Mouse (Mus musculus) intestine, embryonic 16.5 days (tissue): ENCODE data around the gene Gatad2a. TPM values are rescaled to one million over a fixed set of nuclear protein-coding genes. Genes with fewer than 3 reads are reported as not detected.

ENCODE experiments used
- ATAC-seq: fragments of 200-750 bp; cut with Nextera tagmentation; 2 replicates; pipeline ENCODE4 v1.8.0; 2017; ENCODE audit warnings: moderate TSS enrichment, moderate library complexity
- H3K27ac ChIP-seq: fragments of 300-500 bp; sonication (generic); 2 replicates; pipeline ENCODE4 v1.5.1; 2014; ENCODE audit warnings: mild to moderate bottlenecking, low read length
- H3K27me3 ChIP-seq: fragments of 300-500 bp; sonication (generic); replicated peaks from 2 replicates; pipeline ENCODE4 v1.6.1; 2014; ENCODE audit warnings: low read length, control low read depth, mixed read lengths; ENCODE audit not compliant: control insufficient read depth, insufficient read depth
- H3K36me3 ChIP-seq: fragments of 300-500 bp; sonication (generic); 2 replicates; pipeline ENCODE4 v1.6.1; 2014; ENCODE audit warnings: low read length, control low read depth; ENCODE audit not compliant: control insufficient read depth, insufficient read depth
- H3K4me1 ChIP-seq: fragments of 300-500 bp; sonication (generic); 2 replicates; pipeline ENCODE4 v1.6.1; 2014; ENCODE audit warnings: low read length, control low read depth, mixed read lengths; ENCODE audit not compliant: control insufficient read depth, insufficient read depth
- H3K4me2 ChIP-seq: fragments of 300-500 bp; sonication (generic); 2 replicates; pipeline ENCODE4 v1.6.1; 2014; ENCODE audit warnings: low read depth, low read length, control low read depth
- H3K4me3 ChIP-seq: fragments of 300-500 bp; sonication (generic); 2 replicates; pipeline ENCODE4 v1.5.1; 2014; ENCODE audit warnings: mild to moderate bottlenecking, low read length
- H3K9ac ChIP-seq: fragments of 300-500 bp; sonication (generic); 2 replicates; pipeline ENCODE4 v1.6.1; 2014; ENCODE audit warnings: low read depth, low read length
- H3K9me3 ChIP-seq: fragments of 300-500 bp; sonication (generic); 2 replicates; pipeline ENCODE4 v1.6.1; 2016; ENCODE audit warnings: low read length, control low read depth; ENCODE audit not compliant: control insufficient read depth
- WGBS: fragments of 180-500 bp; shearing (Covaris S2); extraction: QIAGEN DNeasy Blood & Tissue Kit; methylation state at CpG from one replicate; pipeline ENCODE4 v1.1.7; 2014; 5-methylcytosine and 5-hydroxymethylcytosine counted together
- polyA plus RNA-seq: library from polyadenylated mRNA; unstranded; fragments of >200 nt; fragmentation: Nextera tagmentation; extraction: Ambion mirVana; gene quantifications from 2 replicates; pipeline ENCODE4 v1.2.1, GENCODE M21; 2015

Gatad2a gene
- polyA plus RNA-seq, 1 experiment from 2014 or later: 36.0 TPM

- Histone ChIP-seq H3K9me3 (no peaks in the 10 kb centered on the region), H3K4me1 (peaks cover 36% of the 10 kb centered on the region), H3K4me2 (peak overlapping the region; percentile 79), H3K9ac (peak overlapping the region; percentile 96), H3K36me3 (no peaks in the 10 kb centered on the region), H3K27ac (peak overlapping the region; percentile 89), H3K4me3 (peak overlapping the region; percentile 93), H3K27me3 (no peaks in the 10 kb centered on the region)
- ATAC-seq: peak; percentile 94
- WGBS: 0% methylated on average over 48 of the region's 50 CpGs
Observed at GRCm38 (mm10) chr8:69974194-69974614, 22.0 kb downstream of the Gatad2a start.

DNA sequence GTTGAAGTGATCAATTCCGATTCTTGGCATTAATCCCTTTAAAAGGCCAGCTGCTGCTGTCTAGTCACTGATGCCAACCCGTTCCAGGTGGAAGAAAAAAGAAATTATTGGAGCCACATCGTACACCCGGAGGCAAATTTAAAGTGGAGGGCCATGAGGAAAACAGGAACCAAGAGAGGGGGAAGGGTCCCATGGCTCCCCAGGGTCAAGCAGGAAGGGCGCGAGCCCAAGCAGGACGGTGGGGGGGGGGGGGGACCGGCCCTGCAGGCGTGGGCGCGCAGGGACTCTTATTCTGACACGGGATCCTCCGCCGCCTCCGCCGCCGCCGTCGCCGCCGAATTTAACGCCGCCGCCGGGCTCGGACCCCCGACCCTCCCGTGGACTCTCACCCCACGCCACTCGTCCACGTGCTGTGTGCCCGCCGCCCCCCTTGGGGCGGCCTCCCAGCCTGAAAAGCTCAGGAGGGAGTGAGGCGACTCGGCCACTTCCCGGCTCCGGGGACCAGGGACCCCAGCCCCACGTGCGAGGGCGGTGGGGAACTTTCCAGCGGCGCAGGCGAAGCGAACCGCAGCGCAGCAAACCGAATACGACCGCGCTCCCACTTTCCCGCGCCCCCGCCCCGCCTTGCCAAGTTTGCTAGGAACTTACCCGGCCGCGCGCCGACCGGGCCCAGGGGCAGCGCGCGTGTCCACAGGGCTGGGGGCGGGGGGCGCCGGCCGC, 22.6 kb downstream of the Gatad2a start:
- Histone ChIP-seq H3K36me3 (no peaks in the 10 kb centered on the region), H3K27me3 (no peaks in the 10 kb centered on the region), H3K4me3 (peak overlapping the region; percentile 93), H3K4me2 (peak overlapping the region; percentile 79), H3K4me1 (peaks cover 37% of the 10 kb centered on the region), H3K9me3 (no peaks in the 10 kb centered on the region), H3K9ac (peak overlapping the region; percentile 96), H3K27ac (peak overlapping the region; percentile 89)
- WGBS: under 1% methylated on average over 68 of the region's 68 CpGs
- ATAC-seq: peak; percentile 39

DNA sequence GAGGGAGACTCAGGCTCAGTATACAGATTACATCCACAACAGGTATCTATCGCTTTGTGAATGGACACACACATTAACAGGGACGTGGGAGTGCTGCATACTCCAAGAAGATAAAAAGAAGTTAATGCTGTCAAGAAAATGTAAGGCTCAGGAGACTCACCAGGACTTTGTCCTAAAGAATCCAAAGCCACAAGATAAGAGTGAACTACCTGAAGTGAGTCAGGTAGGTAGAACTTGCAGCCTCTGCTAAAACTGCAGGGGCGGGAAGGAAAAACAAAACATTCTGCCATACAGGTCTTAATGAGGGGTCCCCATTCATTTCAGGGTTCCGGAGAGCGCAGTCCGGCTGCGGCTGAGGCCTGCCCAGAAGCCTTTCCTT, 23.1 kb downstream of the Gatad2a start:
- Histone ChIP-seq H3K27me3 (no peaks in the 10 kb centered on the region), H3K9me3 (no peaks in the 10 kb centered on the region), H3K36me3 (no peaks in the 10 kb centered on the region), H3K27ac (peak overlapping the region; percentile 89), H3K4me3 (peak overlapping the region; percentile 93), H3K4me2 (peak overlapping the region; percentile 79), H3K4me1 (peaks cover 37% of the 10 kb centered on the region), H3K9ac (peak overlapping the region; percentile 96)
- 5% methylated on average over 7 of the region's 7 CpGs for WGBS
- peak; percentile 11 for ATAC-seq

DNA sequence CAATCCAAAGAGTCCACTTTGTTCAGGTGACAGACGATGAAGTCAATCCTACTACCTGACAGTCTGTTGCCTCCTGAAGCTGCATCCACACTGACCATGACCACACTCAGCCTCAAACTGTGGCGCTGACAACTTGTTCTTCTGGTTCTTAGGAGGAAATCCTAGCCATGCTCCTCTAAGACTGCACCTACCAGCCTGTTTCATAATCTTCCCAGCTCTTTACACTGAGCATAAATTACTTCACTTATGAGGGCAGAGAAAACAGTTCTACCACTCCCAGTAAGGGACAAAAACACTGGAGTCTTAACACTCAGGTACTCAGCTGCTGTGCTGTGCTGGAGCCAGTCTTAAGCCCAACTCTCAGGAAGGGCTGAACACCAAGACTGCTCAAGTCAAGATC, 25.3 kb downstream of the Gatad2a start:
- Histone ChIP-seq H3K9ac (0 out of 2 replicates have a peak overlapping the region, but pooled peaks have one; percentile 23), H3K27ac (peak overlapping the region; percentile 34; the same call in 1 of the 2 replicates), H3K27me3 (no peaks in the 10 kb centered on the region), H3K4me3 (no peak overlapping the region), H3K36me3 (no peaks in the 10 kb centered on the region; the same call in 1 of the 2 replicates), H3K4me1 (peaks cover 40% of the 10 kb centered on the region), H3K4me2 (no peak overlapping the region), H3K9me3 (no peaks in the 10 kb centered on the region)
- no peak for ATAC-seq
- WGBS: 68% methylated on average over 2 of the region's 2 CpGs

- Histone ChIP-seq H3K4me3 (no peak overlapping the region), H3K4me1 (peaks cover 30% of the 10 kb centered on the region), H3K9ac (no peak overlapping the region), H3K27me3 (no peaks in the 10 kb centered on the region), H3K9me3 (no peaks in the 10 kb centered on the region), H3K27ac (no peak overlapping the region), H3K36me3 (no peaks in the 10 kb centered on the region; the same call in 1 of the 2 replicates), H3K4me2 (no peak overlapping the region)
- WGBS: 76% methylated on average over 4 of the region's 4 CpGs
- ATAC-seq: no peak
Observed at GRCm38 (mm10) chr8:69967291-69967933, 28.8 kb downstream of the Gatad2a start.

DNA sequence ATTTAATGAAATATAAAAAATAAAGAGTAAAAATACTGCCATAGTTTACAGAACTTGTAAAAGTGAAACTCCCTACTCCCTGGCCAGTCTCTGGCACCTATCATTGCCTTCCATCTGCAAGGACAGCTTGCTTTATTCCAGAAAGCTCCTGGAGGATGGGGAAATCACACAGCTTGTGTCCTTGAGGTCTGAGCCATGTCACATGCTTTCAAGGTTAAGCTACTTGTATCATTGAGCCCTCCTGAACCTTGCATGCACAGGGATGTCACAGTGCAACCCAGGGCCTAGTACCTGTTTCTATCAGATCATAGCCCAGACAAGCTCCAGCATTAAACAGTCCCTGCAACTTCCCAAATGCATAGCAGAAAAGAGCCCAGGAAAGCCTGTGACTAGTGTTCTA, 36.9 kb downstream of the Gatad2a start:
- no peaks in the 10 kb centered on the region for H3K27me3 ChIP-seq
- H3K9me3 ChIP-seq: no peaks in the 10 kb centered on the region
- H3K9ac ChIP-seq: no peak overlapping the region
- peaks cover 14% of the 10 kb centered on the region; the same call in 1 of the 2 replicates for H3K4me1 ChIP-seq
- H3K4me3 ChIP-seq: no peak overlapping the region
- H3K4me2 ChIP-seq: no peak overlapping the region
- ATAC-seq: no peak
- H3K27ac ChIP-seq: no peak overlapping the region
- H3K36me3 ChIP-seq: no peaks in the 10 kb centered on the region

GRCm38 (mm10) chr8:69957879-69958278, 38.3 kb downstream of the Gatad2a start:
- H3K4me1 ChIP-seq: peaks cover 14% of the 10 kb centered on the region; the same call in 1 of the 2 replicates
- no peaks in the 10 kb centered on the region for H3K36me3 ChIP-seq
- H3K4me2 ChIP-seq: no peak overlapping the region
- no peaks in the 10 kb centered on the region for H3K27me3 ChIP-seq
- no peak overlapping the region for H3K4me3 ChIP-seq
- H3K9me3 ChIP-seq: no peaks in the 10 kb centered on the region
- 0 out of 2 replicates have a peak overlapping the region, but pooled peaks have one; percentile 6 for H3K27ac ChIP-seq
- no peak for ATAC-seq
- no peak overlapping the region for H3K9ac ChIP-seq

- H3K27me3 ChIP-seq: no peaks in the 10 kb centered on the region
- no peak overlapping the region for H3K27ac ChIP-seq
- 19% methylated on average over 1 of the region's 1 CpGs for WGBS
- no peak for ATAC-seq
- no peak overlapping the region for H3K9ac ChIP-seq
- no peak overlapping the region for H3K4me3 ChIP-seq
- H3K36me3 ChIP-seq: no peaks in the 10 kb centered on the region
- H3K4me2 ChIP-seq: no peak overlapping the region
- no peaks in the 10 kb centered on the region for H3K9me3 ChIP-seq
- peaks cover 14% of the 10 kb centered on the region; the same call in 1 of the 2 replicates for H3K4me1 ChIP-seq
Observed at GRCm38 (mm10) chr8:69957419-69957818, 38.8 kb downstream of the Gatad2a start.

DNA sequence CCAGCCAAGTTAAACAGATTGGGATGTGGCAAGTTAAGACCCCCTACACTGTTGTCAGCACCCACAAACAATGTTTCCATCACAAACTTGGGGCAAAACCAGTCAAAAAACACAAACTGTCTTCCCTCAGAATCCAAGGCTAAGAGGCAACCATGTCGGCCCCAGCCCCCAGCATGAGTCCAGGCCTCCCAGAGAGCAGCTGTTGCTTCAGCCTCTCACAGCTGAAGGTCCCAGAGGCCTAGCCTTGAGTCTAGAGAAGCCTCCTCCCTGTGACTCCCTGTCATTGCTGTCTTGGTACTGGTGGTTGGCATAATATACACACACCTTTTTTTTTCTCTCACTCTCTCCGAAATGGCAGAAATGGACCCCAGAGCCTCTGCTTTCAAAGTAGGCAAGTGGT, 39.5 kb downstream of the Gatad2a start:
- Histone ChIP-seq H3K27me3 (no peaks in the 10 kb centered on the region), H3K9me3 (no peaks in the 10 kb centered on the region), H3K36me3 (no peaks in the 10 kb centered on the region), H3K4me1 (peaks cover 14% of the 10 kb centered on the region; the same call in 1 of the 2 replicates), H3K4me3 (no peak overlapping the region), H3K9ac (no peak overlapping the region), H3K4me2 (no peak overlapping the region), H3K27ac (no peak overlapping the region)
- no peak for ATAC-seq
- 65% methylated on average over 2 of the region's 2 CpGs for WGBS
